Mouse (Mus musculus) stomach, postnatal 0 days (tissue): Measurements from ENCODE around the gene Creb3l2. TPM values are rescaled to one million over a fixed set of nuclear protein-coding genes. Genes with fewer than 3 reads are reported as not detected.

ENCODE experiments used
- ATAC-seq: fragments of 200-750 bp; cut with Nextera tagmentation; 2 replicates; pipeline ENCODE4 v1.8.0; 2017; ENCODE audit not compliant: low FRiP score, low TSS enrichment
- DNase-seq: peaks from one replicate; pipeline ENCODE4 v3.0.0-alpha.2; 2016; ENCODE audit warnings: low spot score
- H3K27ac ChIP-seq: fragments of 300-500 bp; sonication (generic); replicated peaks from 2 replicates; pipeline ENCODE4 v1.5.1; 2014; ENCODE audit warnings: mild to moderate bottlenecking, control low read depth
- H3K27me3 ChIP-seq: fragments of 300-500 bp; sonication (generic); 2 replicates; pipeline ENCODE4 v1.6.1; 2014; ENCODE audit warnings: low read length; ENCODE audit not compliant: control insufficient read depth, insufficient read depth
- H3K36me3 ChIP-seq: fragments of 300-500 bp; sonication (generic); 2 replicates; pipeline ENCODE4 v1.6.1; 2014; ENCODE audit warnings: low read length, mixed read lengths; ENCODE audit not compliant: control insufficient read depth, insufficient read depth
- H3K4me1 ChIP-seq: fragments of 300-500 bp; sonication (generic); replicated peaks from 2 replicates; pipeline ENCODE4 v1.6.1; 2014; ENCODE audit warnings: antibody characterized with exemption; ENCODE audit not compliant: control insufficient read depth, insufficient read depth
- H3K4me2 ChIP-seq: fragments of 300-500 bp; sonication (generic); replicated peaks from 2 replicates; pipeline ENCODE4 v1.6.1; 2014; ENCODE audit warnings: low read depth, mild to moderate bottlenecking, control low read depth, moderate library complexity
- H3K4me3 ChIP-seq: fragments of 300-500 bp; sonication (generic); 2 replicates; pipeline ENCODE4 v1.5.1; 2014; ENCODE audit warnings: low read depth, low read length, control low read depth
- H3K9ac ChIP-seq: fragments of 300-500 bp; sonication (generic); 2 replicates; pipeline ENCODE4 v1.6.1; 2014; ENCODE audit warnings: mild to moderate bottlenecking, low read length, control low read depth, mixed read lengths
- H3K9me3 ChIP-seq: fragments of 300-500 bp; sonication (generic); 2 replicates; pipeline ENCODE4 v1.6.1; 2016; ENCODE audit warnings: low read length; ENCODE audit not compliant: control insufficient read depth
- CTCF ChIP-seq: IDR thresholded peaks from 2 replicates; pipeline ENCODE4 v1.5.1; 2016; ENCODE audit warnings: antibody characterized with exemption, low read depth, mild to moderate bottlenecking, moderate library complexity
- EP300 ChIP-seq: optimal IDR thresholded peaks from 2 replicates; pipeline ENCODE3; 2016; ENCODE audit warnings: antibody characterized with exemption
- WGBS: fragments of 180-500 bp; shearing (Covaris S2); extraction: QIAGEN DNeasy Blood & Tissue Kit; methylation state at CpG from one replicate; pipeline ENCODE4 v1.1.7; 2014; 5-methylcytosine and 5-hydroxymethylcytosine counted together
- polyA plus RNA-seq: library from polyadenylated mRNA; unstranded; fragments of >200 nt; fragmentation: Nextera tagmentation; extraction: Ambion mirVana; gene quantifications from 2 replicates; pipeline ENCODE4 v1.2.1, GENCODE M21; 2015

The Creb3l2 gene
- polyA plus RNA-seq, 1 experiment from 2014 or later, result 8.5 TPM

DNA sequence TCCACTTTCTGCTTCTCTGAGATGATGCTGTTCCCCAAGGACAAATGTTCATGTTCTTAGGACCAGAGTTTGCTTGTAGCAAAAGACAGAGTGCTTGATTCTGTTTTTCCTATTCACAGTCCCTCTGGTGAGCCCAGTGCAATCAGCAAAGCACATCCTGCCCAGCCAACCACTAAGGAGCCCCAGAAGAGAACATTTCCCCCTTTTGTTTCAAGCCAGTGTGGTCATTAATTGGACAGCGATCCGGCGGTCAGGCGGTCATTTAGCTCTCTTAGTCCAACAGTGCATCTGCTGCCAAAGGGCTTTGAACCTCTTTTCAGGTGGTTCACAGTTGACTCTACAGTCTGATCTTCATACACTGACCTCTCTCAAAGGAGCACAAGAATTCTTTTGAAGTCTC lies 131.3 kb downstream of the Creb3l2 start:
- Histone ChIP-seq H3K27me3 (no peaks in the 10 kb centered on the region), H3K4me2 (no peak overlapping the region), H3K4me3 (no peak overlapping the region), H3K27ac (no peak overlapping the region), H3K36me3 (no peaks in the 10 kb centered on the region), H3K9ac (no peak overlapping the region), H3K4me1 (no peaks in the 10 kb centered on the region), H3K9me3 (no peaks in the 10 kb centered on the region)
- TF ChIP-seq CTCF (no peak), EP300 (no peak)
- ATAC-seq (no peak), DNase-seq (no peak)
- WGBS, result 90% methylated on average over 4 of the region's 4 CpGs

DNA sequence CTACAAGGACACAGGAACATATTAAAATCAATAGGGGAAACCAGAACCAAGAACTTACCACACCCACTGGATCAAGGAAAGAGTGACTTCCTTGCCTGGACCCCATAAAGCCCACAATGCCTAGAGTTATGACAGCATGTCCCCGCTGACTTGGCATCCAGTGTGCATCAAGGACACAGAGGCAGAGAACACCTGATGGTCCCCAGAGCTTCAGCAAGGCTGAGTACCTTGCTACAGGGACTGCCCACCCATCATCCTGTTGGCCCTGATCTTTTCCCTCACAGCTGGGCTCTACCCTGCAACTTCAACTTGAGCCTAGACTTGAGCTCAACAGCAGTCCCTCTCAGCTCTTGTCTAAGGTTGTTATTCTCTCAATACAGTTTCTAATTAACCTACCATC lies 135.3 kb downstream of the Creb3l2 start:
- H3K4me2 ChIP-seq, result no peak overlapping the region
- WGBS, result 83% methylated on average over 1 of the region's 1 CpGs
- no peaks in the 10 kb centered on the region for H3K27me3 ChIP-seq
- no peaks in the 10 kb centered on the region for H3K9me3 ChIP-seq
- ATAC-seq, result no peak
- H3K4me3 ChIP-seq, result no peak overlapping the region
- no peak overlapping the region for H3K9ac ChIP-seq
- no peak overlapping the region for H3K27ac ChIP-seq
- no peaks in the 10 kb centered on the region for H3K36me3 ChIP-seq
- TF ChIP-seq CTCF (no peak), EP300 (no peak)
- no peak for DNase-seq
- H3K4me1 ChIP-seq, result no peaks in the 10 kb centered on the region

- Histone ChIP-seq H3K4me1 (no peaks in the 10 kb centered on the region; the same call in 1 of the 2 replicates), H3K9ac (no peak overlapping the region), H3K4me2 (peak overlapping the region; percentile 97), H3K27me3 (peaks cover 3% of the 10 kb centered on the region; the same call in 1 of the 2 replicates), H3K4me3 (no peak overlapping the region), H3K36me3 (no peaks in the 10 kb centered on the region), H3K27ac (no peak overlapping the region), H3K9me3 (no peaks in the 10 kb centered on the region)
- TF ChIP-seq EP300, result no peak
- no peak for TF ChIP-seq CTCF
- 29% methylated on average over 13 of the region's 13 CpGs for WGBS
- DNase-seq, result no peak
- no peak for ATAC-seq
Observed at GRCm38 (mm10) chr6:37300492-37300891, 141.5 kb downstream of the Creb3l2 start.

- Histone ChIP-seq H3K9me3 (no peaks in the 10 kb centered on the region), H3K4me1 (no peaks in the 10 kb centered on the region; the same call in 1 of the 2 replicates), H3K9ac (peak within 1 kb of the TSS; percentile 63), H3K27me3 (peaks cover 3% of the 10 kb centered on the region; the same call in 1 of the 2 replicates), H3K4me2 (peak within 1 kb of the TSS; percentile 97), H3K27ac (no peak within 1 kb of the TSS), H3K4me3 (peak within 1 kb of the TSS; percentile 64), H3K36me3 (no peaks in the 10 kb centered on the region)
- WGBS, result 2% methylated on average over 61 of the region's 65 CpGs
- DNase-seq, result peak; percentile 31
- ATAC-seq, result peak; percentile 51; the same call in 1 of the 2 replicates
- TF ChIP-seq EP300 (no peak), CTCF (no peak)
Observed at GRCm38 (mm10) chr6:37299562-37300390, 142.2 kb downstream of the Creb3l2 start, which contains the start of gene Dgki. Gene Dgki, minus strand, starts transcription at chr6:37300184.

DNA sequence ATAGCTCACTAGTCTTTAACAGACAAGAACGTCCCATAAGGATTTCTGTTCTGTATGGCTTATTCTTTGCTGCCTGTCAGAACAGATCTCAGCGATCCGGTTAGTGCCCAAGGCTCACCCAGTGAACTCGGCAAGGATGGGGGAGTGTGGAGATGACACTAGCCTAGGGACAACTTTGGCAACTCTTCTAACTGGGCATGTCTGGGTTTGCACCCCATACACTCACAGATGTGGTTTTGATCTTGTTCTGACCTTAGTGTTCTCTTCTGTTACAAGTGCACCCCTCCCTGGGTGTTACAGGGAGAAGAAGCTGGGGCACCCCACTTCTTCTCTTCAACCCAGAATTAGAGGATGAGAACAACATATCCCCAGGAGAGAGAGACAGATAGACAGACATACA lies 143.0 kb downstream of the Creb3l2 start:
- ATAC-seq (no peak), DNase-seq (no peak)
- H3K36me3 ChIP-seq, result no peaks in the 10 kb centered on the region
- TF ChIP-seq CTCF (no peak), EP300 (no peak)
- H3K4me1 ChIP-seq, result no peaks in the 10 kb centered on the region; the same call in 1 of the 2 replicates
- no peak overlapping the region for H3K9ac ChIP-seq
- H3K9me3 ChIP-seq, result no peaks in the 10 kb centered on the region
- peaks cover 3% of the 10 kb centered on the region; the same call in 1 of the 2 replicates for H3K27me3 ChIP-seq
- H3K4me2 ChIP-seq, result peak overlapping the region; percentile 97
- 30% methylated on average over 4 of the region's 4 CpGs for WGBS
- peak overlapping the region; percentile 64 for H3K4me3 ChIP-seq
- no peak overlapping the region for H3K27ac ChIP-seq
